Mouse (Mus musculus): ENCODE measurements around the gene Zbtb38.

DNA sequence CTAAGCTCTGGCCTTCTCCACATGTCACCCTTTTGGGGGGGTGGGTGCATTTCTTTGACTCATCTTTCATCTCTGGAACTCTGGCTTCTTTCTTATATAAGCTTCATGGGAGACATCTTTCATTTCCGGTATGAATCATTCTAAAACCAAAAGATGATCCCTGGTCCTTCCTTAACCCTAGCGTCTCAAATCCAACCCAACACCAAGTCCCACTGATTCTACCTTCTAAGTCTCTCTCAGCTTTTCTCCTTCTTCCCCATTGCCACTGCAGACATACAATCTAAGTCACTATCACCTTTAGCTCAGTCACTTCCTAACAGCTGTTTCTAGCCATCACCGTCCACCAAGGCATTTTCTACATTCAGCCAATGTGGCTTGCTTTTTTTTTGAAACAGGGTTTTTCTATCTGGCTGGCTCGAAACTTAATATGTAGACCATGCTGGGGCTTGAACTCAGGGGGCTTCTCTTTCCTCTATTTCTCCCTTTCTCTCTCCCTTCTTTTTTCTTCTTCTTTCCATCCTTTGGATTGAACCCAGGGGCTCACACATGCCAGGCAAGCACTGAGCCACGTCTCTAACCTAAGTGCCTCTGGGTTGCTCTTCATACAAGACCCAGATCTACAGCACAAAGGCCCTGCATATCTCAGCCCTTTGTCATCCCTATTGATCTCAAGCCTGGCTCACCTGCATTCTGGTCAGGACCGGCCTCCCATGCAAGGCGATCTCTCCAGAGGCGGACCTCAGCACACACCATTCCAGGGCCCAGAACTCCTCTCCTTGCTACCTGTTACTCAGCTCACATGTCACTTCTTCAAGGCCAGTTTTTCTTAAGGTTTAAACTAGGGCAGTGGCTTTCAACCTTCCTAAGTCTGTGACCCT, 76.6 kb downstream of the Zbtb38 start:
- TF ChIP-seq CTCF (IDR thresholded peaks at IDR 0.05; ENCODE audit: extremely low read depth, insufficient read depth, insufficient read length, insufficient replicate concordance) (no peak), POLR2A (IDR thresholded peaks at IDR 0.05; ENCODE audit: low read depth, low read length) (no peak)

Measured in spleen, adult 2 months (tissue).